Mouse (Mus musculus) lung, adult 2 months (tissue): ENCODE measurements around the gene Negr1. TPM values are rescaled to one million over a fixed set of nuclear protein-coding genes. Genes with fewer than 3 reads are reported as not detected.
A peak's percentile ranks its signal among the peaks of the same experiment; 100 is the strongest.

ENCODE experiments used
- DNase-seq: peaks from one replicate; pipeline ENCODE4 v3.0.0; 2022
- H3K4me1 ChIP-seq: fragments of 200-500 bp; 2 replicates; pipeline ENCODE4 v1.6.1; 2011; ENCODE audit warnings: low read length; ENCODE audit not compliant: control insufficient read depth, insufficient read depth
- H3K4me3 ChIP-seq: fragments of 200-500 bp; replicated peaks from 2 replicates; pipeline ENCODE3; 2011; ENCODE audit warnings: low read depth, mild to moderate bottlenecking, control low read depth, low read length; ENCODE audit errors: extremely low read depth
- CTCF ChIP-seq: fragments of 200-500 bp; IDR thresholded peaks from 2 replicates; pipeline ENCODE4 v1.5.1; 2011; ENCODE audit warnings: mild to moderate bottlenecking, low read length, control low read depth; ENCODE audit not compliant: insufficient read depth
- POLR2A ChIP-seq: fragments of 200-500 bp; IDR thresholded peaks from 2 replicates; pipeline ENCODE4 v1.6.1; 2011; ENCODE audit warnings: low read depth, mild to moderate bottlenecking, control low read depth, low read length, borderline replicate concordance; ENCODE audit errors: extremely low read depth
- WGBS: fragments of 180-500 bp; shearing (Covaris S2); methylation state at CpG from one replicate; pipeline ENCODE4 v1.1.7; 2018; 5-methylcytosine and 5-hydroxymethylcytosine counted together
- polyA plus RNA-seq: library from polyadenylated mRNA; depleted of rRNA; stranded (reverse); fragments of >200 nt; gene quantifications from 2 replicates; pipeline ENCODE4 v1.2.3, GENCODE M21; 2012

Negr1 gene
- polyA plus RNA-seq, 1 experiment = 1.5 TPM

GRCm38 (mm10) chr3:157115105-157115760, 553.6 kb downstream of the Negr1 start:
- H3K4me3 ChIP-seq = no peak overlapping the region
- H3K4me1 ChIP-seq = no peaks in the 10 kb centered on the region; the same call in 1 of the 2 replicates
- no peak for DNase-seq
- 49% methylated on average over 5 of the region's 5 CpGs for WGBS
- TF ChIP-seq CTCF (no peak), POLR2A (no peak)

GRCm38 (mm10) chr3:157116024-157116423, 554.4 kb downstream of the Negr1 start:
- Histone ChIP-seq H3K4me3 (no peak overlapping the region), H3K4me1 (no peaks in the 10 kb centered on the region; the same call in 1 of the 2 replicates)
- no peak for DNase-seq
- WGBS = 92% methylated on average over 1 of the region's 1 CpGs
- TF ChIP-seq POLR2A (no peak), CTCF (no peak)

- Histone ChIP-seq H3K4me1 (no peaks in the 10 kb centered on the region), H3K4me3 (no peak overlapping the region)
- 53% methylated on average over 2 of the region's 2 CpGs for WGBS
- DNase-seq = no peak
- TF ChIP-seq CTCF (no peak), POLR2A (no peak)
Observed at GRCm38 (mm10) chr3:157119916-157120315, 558.3 kb downstream of the Negr1 start.

- H3K4me3 ChIP-seq = no peak overlapping the region
- H3K4me1 ChIP-seq = no peaks in the 10 kb centered on the region
- WGBS = 65% methylated on average over 14 of the region's 14 CpGs
- DNase-seq = peak; percentile 4
- TF ChIP-seq CTCF = no peak
- TF ChIP-seq POLR2A = no peak
Observed at GRCm38 (mm10) chr3:157146124-157146855, 584.7 kb downstream of the Negr1 start.

GRCm38 (mm10) chr3:157154902-157155301, 593.3 kb downstream of the Negr1 start:
- no peak for DNase-seq
- TF ChIP-seq CTCF (no peak), POLR2A (no peak)
- 65% methylated on average over 3 of the region's 3 CpGs for WGBS
- no peak overlapping the region for H3K4me3 ChIP-seq
- H3K4me1 ChIP-seq = no peaks in the 10 kb centered on the region

GRCm38 (mm10) chr3:157155513-157155912, 593.9 kb downstream of the Negr1 start:
- Histone ChIP-seq H3K4me1 (no peaks in the 10 kb centered on the region), H3K4me3 (no peak overlapping the region)
- TF ChIP-seq CTCF (no peak), POLR2A (no peak)
- DNase-seq = no peak

- no peak for TF ChIP-seq POLR2A
- TF ChIP-seq CTCF = no peak
- WGBS = 85% methylated on average over 3 of the region's 3 CpGs
- H3K4me3 ChIP-seq = no peak overlapping the region
- DNase-seq = no peak
- no peaks in the 10 kb centered on the region for H3K4me1 ChIP-seq
Observed at GRCm38 (mm10) chr3:157164840-157165595, 603.4 kb downstream of the Negr1 start.

- DNase-seq = no peak
- Histone ChIP-seq H3K4me3 (no peak overlapping the region), H3K4me1 (no peaks in the 10 kb centered on the region)
- WGBS = 60% methylated on average over 2 of the region's 2 CpGs
- no peak for TF ChIP-seq POLR2A
- no peak for TF ChIP-seq CTCF
Observed at GRCm38 (mm10) chr3:157181975-157182374, 620.4 kb downstream of the Negr1 start.

- no peak for DNase-seq
- Histone ChIP-seq H3K4me1 (no peaks in the 10 kb centered on the region), H3K4me3 (no peak overlapping the region)
- no peak for TF ChIP-seq CTCF
- no peak for TF ChIP-seq POLR2A
- 54% methylated on average over 8 of the region's 8 CpGs for WGBS
Observed at GRCm38 (mm10) chr3:157188939-157189725, 627.5 kb downstream of the Negr1 start.
